Mouse (Mus musculus) stomach, embryonic 14.5 days (tissue): ENCODE results near the gene Tmem72. TPM values are rescaled to one million over a fixed set of nuclear protein-coding genes. Genes with fewer than 3 reads are reported as not detected.

ENCODE experiments used
- ATAC-seq: fragments of 200-750 bp; cut with Nextera tagmentation; 2 replicates; pipeline ENCODE4 v1.8.0; 2017; ENCODE audit warnings: low read depth, moderate TSS enrichment; ENCODE audit not compliant: insufficient number of reproducible peaks, insufficient read depth, low FRiP score
- H3K27ac ChIP-seq: fragments of 300-500 bp; sonication (generic); 2 replicates; pipeline ENCODE4 v1.5.1; 2014; ENCODE audit warnings: mild to moderate bottlenecking, low read length, moderate library complexity, mixed read lengths
- H3K27me3 ChIP-seq: fragments of 300-500 bp; sonication (generic); 2 replicates; pipeline ENCODE4 v1.6.1; 2014; ENCODE audit warnings: low read length, control low read depth, mixed read lengths; ENCODE audit not compliant: control insufficient read depth, insufficient read depth
- H3K36me3 ChIP-seq: fragments of 300-500 bp; sonication (generic); 2 replicates; pipeline ENCODE4 v1.6.1; 2014; ENCODE audit warnings: mild to moderate bottlenecking, control low read depth, low read length, moderate library complexity, mixed read lengths; ENCODE audit not compliant: control insufficient read depth, insufficient read depth
- H3K4me1 ChIP-seq: fragments of 300-500 bp; sonication (generic); 2 replicates; pipeline ENCODE4 v1.6.1; 2014; ENCODE audit warnings: low read length, control low read depth, mixed read lengths; ENCODE audit not compliant: control insufficient read depth, insufficient read depth
- H3K4me2 ChIP-seq: fragments of 300-500 bp; sonication (generic); replicated peaks from 2 replicates; pipeline ENCODE4 v1.6.1; 2014; ENCODE audit warnings: low read depth, low read length, control low read depth
- H3K4me3 ChIP-seq: fragments of 300-500 bp; sonication (generic); 2 replicates; pipeline ENCODE4 v1.5.1; 2014; ENCODE audit warnings: low read depth, low read length, control low read depth
- H3K9ac ChIP-seq: fragments of 300-500 bp; sonication (generic); replicated peaks from 2 replicates; pipeline ENCODE4 v1.6.1; 2014; ENCODE audit warnings: low read depth, mild to moderate bottlenecking, control low read depth, low read length, moderate library complexity, mixed read lengths
- H3K9me3 ChIP-seq: fragments of 300-500 bp; sonication (generic); 2 replicates; pipeline ENCODE4 v1.6.1; 2016; ENCODE audit warnings: low read depth, low read length, control low read depth; ENCODE audit not compliant: control insufficient read depth
- WGBS: fragments of 180-500 bp; shearing (Covaris S2); extraction: QIAGEN DNeasy Blood & Tissue Kit; methylation state at CpG from one replicate; pipeline ENCODE4 v1.1.7; 2014; 5-methylcytosine and 5-hydroxymethylcytosine counted together
- polyA plus RNA-seq: library from polyadenylated mRNA; unstranded; fragments of >200 nt; fragmentation: Nextera tagmentation; extraction: Ambion mirVana; gene quantifications from 2 replicates; pipeline ENCODE4 v1.2.1, GENCODE M21; 2014

Tmem72 gene
- polyA plus RNA-seq, 1 experiment from 2014 or later = 0.06 TPM

GRCm38 (mm10) chr6:116700821-116701220 is 15.9 kb downstream of the Tmem72 start:
- Histone ChIP-seq H3K4me1 (no peaks in the 10 kb centered on the region), H3K27me3 (no peaks in the 10 kb centered on the region), H3K4me2 (no peak overlapping the region), H3K9ac (no peak overlapping the region), H3K27ac (no peak overlapping the region), H3K9me3 (no peaks in the 10 kb centered on the region), H3K36me3 (no peaks in the 10 kb centered on the region), H3K4me3 (no peak overlapping the region)
- no peak for ATAC-seq

GRCm38 (mm10) chr6:116697896-116698425 is 18.8 kb downstream of the Tmem72 start:
- H3K36me3 ChIP-seq = no peaks in the 10 kb centered on the region
- H3K27ac ChIP-seq = no peak overlapping the region
- no peak overlapping the region for H3K4me3 ChIP-seq
- no peak for ATAC-seq
- H3K9ac ChIP-seq = no peak overlapping the region
- no peaks in the 10 kb centered on the region for H3K27me3 ChIP-seq
- no peaks in the 10 kb centered on the region for H3K4me1 ChIP-seq
- no peaks in the 10 kb centered on the region for H3K9me3 ChIP-seq
- WGBS = 89% methylated on average over 4 of the region's 4 CpGs
- H3K4me2 ChIP-seq = no peak overlapping the region

- H3K9me3 ChIP-seq = no peaks in the 10 kb centered on the region
- H3K27me3 ChIP-seq = no peaks in the 10 kb centered on the region
- no peak for ATAC-seq
- H3K4me1 ChIP-seq = no peaks in the 10 kb centered on the region
- no peaks in the 10 kb centered on the region for H3K36me3 ChIP-seq
- H3K27ac ChIP-seq = no peak overlapping the region
- no peak overlapping the region for H3K9ac ChIP-seq
- no peak overlapping the region for H3K4me2 ChIP-seq
- 62% methylated on average over 2 of the region's 2 CpGs for WGBS
- H3K4me3 ChIP-seq = no peak overlapping the region
Observed at GRCm38 (mm10) chr6:116697413-116697812, 19.3 kb downstream of the Tmem72 start.

- WGBS = 83% methylated on average over 3 of the region's 3 CpGs
- Histone ChIP-seq H3K4me2 (no peak overlapping the region), H3K9me3 (no peaks in the 10 kb centered on the region), H3K36me3 (no peaks in the 10 kb centered on the region), H3K9ac (no peak overlapping the region), H3K4me1 (no peaks in the 10 kb centered on the region), H3K4me3 (no peak overlapping the region), H3K27ac (no peak overlapping the region), H3K27me3 (no peaks in the 10 kb centered on the region)
- no peak for ATAC-seq
Observed at GRCm38 (mm10) chr6:116694346-116694745, 22.4 kb downstream of the Tmem72 start.

- H3K9me3 ChIP-seq = no peaks in the 10 kb centered on the region
- no peaks in the 10 kb centered on the region for H3K36me3 ChIP-seq
- H3K4me3 ChIP-seq = no peak overlapping the region
- no peaks in the 10 kb centered on the region for H3K27me3 ChIP-seq
- 83% methylated on average over 4 of the region's 4 CpGs for WGBS
- no peak overlapping the region for H3K4me2 ChIP-seq
- H3K9ac ChIP-seq = no peak overlapping the region
- no peak for ATAC-seq
- no peaks in the 10 kb centered on the region for H3K4me1 ChIP-seq
- no peak overlapping the region for H3K27ac ChIP-seq
Observed at GRCm38 (mm10) chr6:116693639-116694038, 23.1 kb downstream of the Tmem72 start.

- 25% methylated on average over 6 of the region's 6 CpGs for WGBS
- Histone ChIP-seq H3K4me2 (no peak overlapping the region), H3K27ac (no peak overlapping the region), H3K9me3 (no peaks in the 10 kb centered on the region), H3K4me1 (no peaks in the 10 kb centered on the region), H3K9ac (no peak overlapping the region), H3K27me3 (no peaks in the 10 kb centered on the region), H3K36me3 (no peaks in the 10 kb centered on the region), H3K4me3 (no peak overlapping the region)
- no peak for ATAC-seq
Observed at GRCm38 (mm10) chr6:116682317-116682716, 34.4 kb downstream of the Tmem72 start.

GRCm38 (mm10) chr6:116679563-116680288 is 37.0 kb downstream of the Tmem72 start:
- no peaks in the 10 kb centered on the region for H3K27me3 ChIP-seq
- 72% methylated on average over 5 of the region's 5 CpGs for WGBS
- H3K4me3 ChIP-seq = no peak overlapping the region
- no peak for ATAC-seq
- H3K36me3 ChIP-seq = no peaks in the 10 kb centered on the region
- H3K27ac ChIP-seq = no peak overlapping the region
- H3K4me1 ChIP-seq = peaks cover 3% of the 10 kb centered on the region; the same call in 1 of the 2 replicates
- no peak overlapping the region for H3K9ac ChIP-seq
- H3K4me2 ChIP-seq = no peak overlapping the region
- no peaks in the 10 kb centered on the region for H3K9me3 ChIP-seq

GRCm38 (mm10) chr6:116677321-116677720 is 39.4 kb downstream of the Tmem72 start:
- Histone ChIP-seq H3K4me3 (no peak overlapping the region), H3K4me2 (no peak overlapping the region), H3K36me3 (no peaks in the 10 kb centered on the region), H3K27ac (no peak overlapping the region), H3K9ac (no peak overlapping the region), H3K4me1 (peaks cover 5% of the 10 kb centered on the region; the same call in 1 of the 2 replicates), H3K9me3 (no peaks in the 10 kb centered on the region), H3K27me3 (no peaks in the 10 kb centered on the region)
- ATAC-seq = no peak
- 70% methylated on average over 6 of the region's 6 CpGs for WGBS
